Mouse (Mus musculus) urinary bladder, postnatal 4 days (tissue): ENCODE measurements at regions not wholly inside any gene's neighbourhood (a gene's known extent, or its start where the extent isn't known, plus 50 kb on each side); places are given as distances from the start of the nearest gene placed in this dataset.
A peak's percentile ranks its signal among the peaks of the same experiment; 100 is the strongest.

Experiments used
- DNase-seq, 2 experiments: peaks; one replicate each; pipeline ENCODE4 v3.0.0; 2021 to 2022; ENCODE audit warnings: low spot score in 2 of 2

DNA sequence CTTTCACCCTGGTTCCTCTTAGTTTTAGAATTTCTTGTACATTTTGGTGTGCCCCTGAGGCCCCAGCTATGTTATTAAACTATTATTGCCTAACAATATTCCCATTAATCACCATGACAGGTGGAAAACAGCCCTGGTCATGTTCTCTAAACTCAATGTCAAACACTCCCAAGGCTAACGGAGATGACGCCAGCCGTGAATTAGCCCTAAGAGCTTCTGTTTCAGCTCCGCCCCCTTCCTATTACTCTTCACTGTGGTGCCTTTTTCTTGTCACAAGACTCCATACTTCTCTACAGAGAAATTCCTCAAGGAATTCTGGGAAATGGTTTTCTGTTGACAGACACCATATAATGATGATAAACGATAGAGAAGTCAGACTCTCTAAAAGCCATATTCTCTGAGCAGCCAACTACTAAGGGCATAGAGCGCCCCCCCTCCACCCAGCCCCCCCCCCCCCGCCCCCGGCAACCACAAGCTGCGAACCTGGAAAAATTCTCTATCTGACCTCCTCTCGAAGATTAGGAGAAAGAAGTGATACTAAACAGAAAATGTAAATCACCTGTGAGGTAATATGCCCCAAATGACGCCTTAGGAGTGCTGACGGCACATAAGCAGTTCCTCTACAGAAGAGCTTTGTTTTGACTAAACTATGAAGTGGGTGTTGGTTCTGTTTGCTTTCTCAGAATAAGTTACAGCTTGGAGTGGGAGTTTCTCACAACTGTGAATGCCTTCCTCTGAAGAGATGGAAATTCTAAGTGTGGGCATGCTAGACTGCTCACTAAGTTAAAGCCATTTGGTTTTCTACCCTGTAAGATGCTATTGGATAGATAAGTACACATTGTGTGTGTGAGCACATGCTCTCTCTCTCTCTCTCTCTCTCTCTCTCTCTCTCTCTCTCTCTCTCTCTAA, 76.8 kb upstream of the Sfrp2 start:
- DNase-seq, result no peak

DNA sequence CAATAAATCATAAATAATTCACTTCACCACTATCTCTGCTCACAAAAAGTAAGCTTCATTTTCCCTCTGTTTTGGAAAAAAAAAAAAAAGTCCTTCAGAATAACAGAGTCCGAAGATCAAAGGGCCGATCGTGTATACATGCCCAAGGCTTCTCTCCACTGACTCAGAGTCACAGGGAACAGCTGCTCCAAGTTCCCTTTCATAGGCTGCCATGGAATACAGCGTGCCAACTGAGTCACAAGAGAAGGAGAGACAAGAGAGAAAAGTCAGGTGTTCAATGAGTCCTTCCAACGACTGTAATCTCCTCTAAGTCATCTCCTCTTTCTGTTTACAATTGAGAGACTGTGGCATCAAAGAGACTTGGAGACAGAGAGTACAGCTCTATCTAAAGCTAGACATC, 71.6 kb upstream of the Sfrp2 start:
- DNase-seq, result no peak

DNA sequence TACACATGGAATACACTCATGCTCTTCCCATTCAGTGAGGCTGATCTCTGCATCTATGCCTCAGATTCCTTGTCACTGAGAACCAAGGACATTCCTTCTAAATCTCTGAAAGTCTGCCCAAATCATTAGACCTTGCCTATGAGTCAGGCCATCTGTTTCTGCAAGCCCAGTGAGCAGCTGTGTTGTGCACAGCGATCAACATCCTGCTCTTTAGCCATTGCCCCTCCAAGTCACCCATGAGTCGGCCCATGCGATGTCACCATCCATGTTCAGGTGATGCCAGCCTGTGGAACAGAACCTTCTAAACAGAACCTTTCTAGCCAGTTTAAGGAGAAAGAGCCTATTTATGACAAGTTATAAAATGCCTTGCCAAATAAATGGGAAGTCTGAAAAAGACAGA, 66.4 kb upstream of the Sfrp2 start:
- DNase-seq, result no peak

DNA sequence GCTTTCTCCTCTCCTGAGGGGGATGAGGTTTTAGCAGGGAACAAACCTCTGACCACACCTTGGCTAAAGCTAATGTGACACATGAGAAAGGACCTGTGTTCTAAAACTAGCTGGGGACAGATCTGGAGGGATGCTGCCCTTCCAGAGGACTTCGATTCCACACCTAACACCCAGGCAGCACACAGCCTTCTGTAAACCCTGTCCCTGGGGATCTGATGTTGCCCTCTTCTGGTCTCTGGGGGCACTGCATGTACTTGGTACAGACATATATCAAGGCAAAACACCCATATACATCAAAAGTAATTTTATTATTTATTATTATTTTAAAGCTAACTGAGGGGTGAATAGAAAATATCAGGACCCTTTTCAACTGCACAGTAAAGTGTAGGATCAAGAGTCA, 65.0 kb upstream of the Sfrp2 start:
- DNase-seq, result no peak

DNA sequence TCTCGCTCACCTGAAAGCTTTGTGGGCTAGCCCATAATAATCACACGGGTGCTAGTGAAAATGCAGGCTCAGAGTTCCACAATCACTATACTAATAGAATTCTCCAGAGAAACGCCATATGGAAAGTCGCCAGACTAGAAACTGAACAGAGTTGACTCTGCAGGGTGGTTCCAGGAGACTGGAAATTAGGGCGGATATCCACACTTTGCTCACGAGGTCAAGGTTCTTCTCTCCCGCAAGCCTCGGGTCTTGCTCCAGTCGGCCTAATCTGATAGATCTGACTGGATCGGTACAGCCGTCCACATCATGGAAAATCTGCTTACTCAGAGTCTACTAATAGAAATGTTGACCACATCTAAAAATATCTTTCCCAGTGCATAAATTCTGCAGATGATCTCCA, 61.6 kb upstream of the Sfrp2 start:
- DNase-seq, result no peak

DNA sequence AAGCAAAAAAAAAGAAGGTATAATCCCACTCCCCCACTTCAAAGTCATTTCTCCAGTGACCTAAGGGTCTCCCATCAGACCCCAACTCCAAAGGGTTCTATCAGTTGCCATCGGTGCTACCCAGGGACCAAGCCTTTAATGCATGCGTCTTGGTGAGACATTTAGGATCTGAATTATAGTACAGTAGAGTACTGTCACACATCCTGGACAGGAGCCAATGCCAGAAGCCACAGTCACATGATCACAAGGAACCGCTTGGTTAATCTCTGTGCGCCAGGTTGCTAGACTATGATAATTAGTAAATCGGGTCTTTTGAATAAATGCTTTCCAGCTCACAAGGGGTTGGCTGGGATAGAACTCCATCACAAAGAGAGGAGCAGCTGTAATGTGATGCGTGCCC, 60.9 kb upstream of the Sfrp2 start:
- DNase-seq, result no peak

DNA sequence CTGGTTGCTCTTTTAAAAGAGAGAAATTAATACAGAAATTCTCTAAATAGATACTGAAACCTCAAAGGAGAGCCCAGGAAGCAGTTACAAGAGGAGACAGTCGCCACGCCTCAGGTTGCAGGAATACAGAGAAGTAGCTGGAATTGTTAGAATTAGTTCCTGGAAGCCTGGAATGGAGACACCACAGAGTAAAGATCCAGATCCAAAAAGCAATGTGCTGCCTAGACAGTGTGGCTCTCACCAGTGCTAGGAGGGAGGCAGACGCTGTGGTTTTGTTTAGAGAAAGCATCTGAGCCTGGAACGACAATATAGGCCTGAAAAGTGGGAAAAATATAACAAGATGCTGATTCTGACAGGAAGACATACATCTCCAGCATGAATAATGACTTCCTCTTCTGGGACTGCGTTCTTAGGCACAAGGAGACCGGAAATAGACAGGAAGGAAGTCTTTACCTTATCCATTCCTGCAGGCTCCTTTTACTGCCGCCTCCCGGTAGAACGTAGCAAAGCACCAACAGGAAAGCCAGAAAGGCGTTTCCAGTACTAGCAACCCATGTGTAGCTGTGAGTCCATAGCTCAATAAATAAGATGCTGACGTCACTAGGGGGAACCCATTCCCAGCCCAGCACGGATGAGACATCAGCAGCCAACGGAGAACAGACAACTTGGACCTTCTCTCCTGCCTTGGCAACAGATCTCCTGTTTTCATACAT, 59.4 kb upstream of the Sfrp2 start:
- peak in 1 of 2 experiments; percentile 33 for DNase-seq

DNA sequence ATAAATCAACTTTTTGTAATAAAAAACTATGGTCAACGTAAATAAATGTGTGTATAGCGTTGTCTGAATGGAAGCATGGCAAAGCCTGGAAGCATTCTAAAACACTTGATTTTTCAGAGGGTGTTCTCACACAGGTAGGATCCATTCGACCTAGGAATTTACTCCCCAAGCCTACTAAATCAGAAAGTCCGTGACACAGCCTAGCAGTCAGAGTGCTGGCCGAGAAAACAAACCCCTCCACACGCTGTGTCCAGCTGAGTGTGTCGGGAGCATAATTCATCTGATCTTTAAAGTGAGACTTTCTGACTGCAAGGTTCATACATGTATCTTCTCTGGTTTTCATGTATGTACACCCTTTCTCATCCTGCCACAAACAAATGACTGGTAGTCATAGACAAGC, 58.8 kb upstream of the Sfrp2 start:
- no peak for DNase-seq

DNA sequence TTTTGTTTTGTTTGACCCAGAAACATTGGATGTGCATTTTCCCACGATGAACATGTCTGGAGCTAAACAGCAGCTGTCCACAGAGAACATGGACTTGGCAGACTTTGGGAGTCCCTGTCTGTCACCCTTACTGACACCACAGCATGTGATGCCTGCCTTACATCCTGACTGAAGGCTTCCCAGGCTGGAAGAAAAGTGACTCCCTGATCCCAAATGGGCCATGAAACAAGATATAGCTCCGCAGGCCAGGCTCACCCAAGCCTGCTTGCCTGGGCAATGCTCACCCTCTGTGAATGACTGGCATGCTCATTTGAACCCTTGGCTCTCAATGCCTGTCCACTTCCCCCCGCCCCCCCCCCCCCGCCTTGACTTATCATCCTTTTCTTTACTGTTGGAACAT, 57.1 kb upstream of the Sfrp2 start:
- DNase-seq, result no peak

DNA sequence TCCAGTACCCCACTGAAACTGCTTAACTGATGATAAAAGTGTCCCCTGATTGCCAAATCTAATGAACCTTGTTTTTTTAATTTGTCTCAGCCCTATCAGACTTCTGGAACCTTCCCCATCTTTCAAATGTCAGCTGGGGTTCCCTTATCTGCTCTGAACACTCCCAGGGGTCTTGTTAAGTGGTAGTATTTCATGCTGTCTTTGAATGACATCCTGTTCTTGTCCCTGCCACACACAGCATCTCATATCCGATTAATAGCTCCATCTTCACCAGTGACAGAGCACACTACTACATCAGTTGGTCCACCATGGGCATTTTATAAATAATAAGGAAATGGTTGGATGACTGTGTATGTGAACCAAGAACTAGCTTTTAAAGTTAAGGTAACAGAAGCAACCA, 56.6 kb upstream of the Sfrp2 start:
- DNase-seq, result no peak

DNA sequence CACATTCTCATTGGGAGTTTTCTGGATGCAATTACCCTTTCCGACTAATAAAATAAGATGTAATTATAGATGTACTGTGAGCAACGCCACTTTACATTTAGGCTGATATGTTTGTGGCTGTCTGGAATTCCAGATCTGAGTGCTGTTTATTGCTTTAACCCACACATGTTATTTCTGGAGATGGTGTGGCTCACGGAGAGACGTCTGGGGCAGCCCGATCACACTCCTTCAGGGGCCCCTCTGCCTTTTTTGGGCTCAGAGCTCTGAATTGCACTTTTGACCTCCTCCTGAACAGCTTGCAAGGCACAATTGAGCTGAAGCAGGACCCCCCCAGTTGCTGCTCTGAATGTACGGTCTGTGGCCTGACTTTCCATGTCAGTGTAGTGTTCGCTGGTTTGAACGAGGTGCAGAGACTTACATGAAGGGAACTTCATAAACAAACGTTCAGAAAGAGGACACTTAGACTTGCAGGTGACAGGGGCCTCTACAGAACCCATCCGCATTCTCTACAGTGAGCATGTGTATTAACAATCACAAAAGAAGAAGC, 55.1 kb upstream of the Sfrp2 start:
- DNase-seq, result no peak

DNA sequence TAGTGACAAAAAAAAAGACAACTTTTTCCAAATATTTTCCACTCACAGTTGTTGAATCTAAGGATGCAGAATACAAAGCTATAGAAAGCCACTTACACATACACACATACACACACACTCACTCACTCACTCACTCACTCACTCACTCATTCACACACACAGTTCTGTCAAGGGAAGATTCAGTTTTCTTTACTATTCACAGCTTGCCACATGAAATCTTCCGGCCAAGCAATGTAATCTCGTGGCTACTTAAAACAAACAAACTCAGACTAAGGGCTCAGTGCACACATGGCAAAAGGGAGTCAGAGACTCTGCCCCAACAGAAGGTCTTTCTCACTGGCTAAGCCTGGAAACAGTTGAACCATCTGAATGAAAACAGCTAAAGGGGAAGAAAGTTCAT, 53.8 kb upstream of the Sfrp2 start:
- no peak for DNase-seq

DNA sequence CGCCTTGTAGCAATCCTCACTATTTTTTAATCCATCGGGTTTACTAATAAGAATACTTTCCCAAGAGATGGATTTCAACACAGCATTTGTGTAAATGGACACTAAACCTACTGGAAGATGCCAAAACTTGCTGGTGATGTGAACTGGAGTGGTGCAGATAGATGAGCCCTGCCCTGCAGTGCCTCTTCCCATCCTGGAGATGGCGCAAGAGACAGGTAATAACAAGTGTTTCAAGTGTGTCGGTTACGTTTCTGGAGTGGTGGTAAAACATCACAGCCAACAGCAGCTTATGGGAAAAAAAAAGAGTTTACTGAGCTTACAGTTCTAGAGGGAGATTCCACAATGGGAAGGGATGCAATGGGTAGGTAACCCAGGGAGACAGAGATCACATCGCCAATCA, 51.5 kb upstream of the Sfrp2 start:
- DNase-seq, result no peak
